Mouse (Mus musculus): ENCODE results near the gene Ppfibp1.

The Ppfibp1 gene

DNA sequence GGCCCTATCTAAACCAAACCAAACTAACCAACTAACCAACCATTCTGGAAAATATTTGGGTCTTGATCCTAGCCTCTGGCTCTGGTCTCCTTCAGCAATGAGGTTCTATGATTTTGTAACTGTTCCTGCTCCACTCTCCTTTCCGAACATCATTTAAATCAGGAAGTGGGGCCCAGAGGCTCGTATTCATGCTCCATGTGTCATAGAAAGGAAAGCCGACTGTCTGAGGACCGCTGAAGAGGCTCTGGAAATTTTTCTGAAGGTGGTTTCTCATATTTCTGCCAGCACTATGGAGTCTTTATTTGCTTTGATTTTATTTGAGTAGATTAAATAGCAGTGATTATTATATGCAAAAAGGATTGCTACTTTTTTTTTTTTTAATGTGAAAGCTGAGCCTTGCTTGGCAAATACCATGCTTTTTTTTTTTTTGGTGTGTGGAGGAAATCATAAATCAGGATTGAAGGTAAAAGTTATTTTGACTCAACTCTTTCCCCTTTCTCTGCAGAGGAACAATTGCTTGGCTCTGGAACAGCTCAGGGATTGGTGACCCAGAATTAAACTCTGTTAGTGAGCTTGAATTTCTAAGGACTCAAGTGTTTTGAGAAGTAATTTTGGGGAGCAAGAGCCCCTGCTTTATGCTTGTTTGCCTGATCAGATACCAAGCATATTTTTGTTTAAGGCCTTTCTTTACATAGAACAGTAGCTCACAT, 25.4 kb downstream of the Ppfibp1 start:
- no peak for DNase-seq

DNA sequence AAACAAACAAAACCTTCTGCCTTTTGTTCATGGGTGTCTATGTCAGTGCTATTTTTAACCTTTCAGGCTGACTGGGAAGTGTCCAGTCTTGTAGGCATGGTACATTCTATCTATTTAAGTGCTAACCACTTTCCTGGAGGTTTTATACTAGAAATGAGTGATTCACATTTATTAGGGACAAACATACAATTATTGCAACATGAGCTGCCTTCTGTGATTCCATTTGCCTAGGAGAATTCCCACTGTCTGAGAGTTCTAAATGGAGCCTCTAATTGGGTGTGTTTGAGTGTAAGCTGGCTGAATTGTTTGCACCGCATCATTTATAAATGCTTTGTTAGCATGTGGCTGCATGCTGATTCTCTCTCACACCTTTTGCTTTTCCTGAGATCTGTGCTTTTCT, 27.5 kb downstream of the Ppfibp1 start:
- DNase-seq = no peak

DNA sequence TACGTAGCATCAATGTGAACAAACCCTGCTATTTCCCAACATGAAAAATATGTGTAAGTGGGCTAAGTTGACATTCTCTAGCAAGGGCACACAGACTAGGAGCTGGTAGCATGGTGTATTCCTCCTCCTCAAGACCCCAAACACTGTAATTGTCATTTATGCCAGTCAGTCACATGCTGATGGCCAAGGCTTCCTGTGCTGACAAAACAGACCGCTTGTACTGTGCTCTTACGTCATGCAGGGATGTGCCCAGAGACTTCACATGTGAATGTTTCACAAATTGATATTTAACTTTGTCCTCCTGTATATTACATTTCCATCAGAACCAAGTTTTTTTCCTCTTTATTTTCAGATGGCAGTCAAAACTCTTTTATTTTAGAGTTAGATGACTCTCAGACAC, 29.1 kb downstream of the Ppfibp1 start:
- no peak for DNase-seq

DNA sequence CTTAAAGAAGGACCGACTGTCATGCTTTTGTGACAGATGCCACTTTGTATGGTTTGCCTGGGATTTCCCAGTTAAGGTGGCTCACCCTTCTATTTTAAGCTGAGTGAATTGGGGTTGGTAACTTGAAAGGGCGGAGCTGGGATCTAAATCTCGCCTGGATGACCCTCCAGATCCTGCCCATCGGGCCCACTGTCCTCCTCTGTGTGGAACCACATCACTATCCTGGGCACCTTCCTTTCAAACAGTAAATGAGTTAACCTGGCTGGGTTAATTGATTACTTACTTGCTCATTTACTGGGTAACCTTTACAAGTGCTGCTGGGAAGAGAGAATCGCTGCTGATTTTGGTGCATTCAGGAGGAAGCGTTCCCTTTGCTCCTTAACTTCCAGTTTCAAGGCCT, 30.1 kb downstream of the Ppfibp1 start:
- DNase-seq = no peak

DNA sequence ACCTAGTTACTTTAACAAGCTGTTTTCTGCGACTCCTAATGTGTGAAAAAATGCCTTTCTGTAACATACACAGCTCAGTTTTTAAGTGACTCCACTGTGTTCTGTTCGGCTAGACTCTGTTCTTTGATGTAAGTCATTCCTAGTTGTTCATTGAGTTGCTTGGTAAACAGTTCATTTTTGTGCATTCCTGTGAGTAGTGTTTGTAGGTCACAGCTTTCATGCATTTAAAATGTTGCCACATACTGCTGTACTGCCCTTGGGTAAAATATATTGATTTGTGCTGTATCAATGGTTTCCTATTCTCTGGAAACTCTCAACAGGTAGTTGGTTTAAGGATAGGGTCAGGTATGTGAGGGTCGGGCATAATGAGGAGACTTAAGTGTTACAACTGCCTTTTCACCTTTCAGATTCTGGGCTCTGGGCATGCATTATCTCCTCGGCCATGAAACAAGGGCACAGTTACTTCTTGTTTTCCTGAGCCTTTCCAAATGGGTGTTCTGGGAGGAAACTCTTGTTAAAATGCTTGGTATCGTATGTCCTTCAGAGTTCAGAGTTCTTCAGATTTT, 38.2 kb downstream of the Ppfibp1 start:
- no peak for DNase-seq

DNA sequence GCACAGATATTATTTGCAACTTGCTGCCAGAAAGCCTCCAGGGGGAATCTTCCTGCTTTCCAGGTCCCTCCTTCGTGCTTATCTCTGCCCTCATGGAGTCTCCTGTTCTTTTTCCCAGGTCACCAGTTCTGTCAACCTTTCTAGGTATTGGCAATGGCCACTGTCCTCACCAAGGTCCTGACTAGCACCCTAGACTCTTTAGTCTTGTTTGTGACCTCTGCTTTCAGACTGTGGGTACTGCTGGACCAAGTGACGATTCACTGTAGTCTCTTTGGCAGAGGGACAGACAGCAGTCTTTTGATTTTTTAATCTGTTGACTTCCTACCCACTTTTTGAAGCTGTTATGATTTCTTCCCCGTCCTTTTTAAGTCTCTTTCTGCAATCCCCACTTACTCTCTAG, 39.8 kb downstream of the Ppfibp1 start:
- DNase-seq = no peak

DNA sequence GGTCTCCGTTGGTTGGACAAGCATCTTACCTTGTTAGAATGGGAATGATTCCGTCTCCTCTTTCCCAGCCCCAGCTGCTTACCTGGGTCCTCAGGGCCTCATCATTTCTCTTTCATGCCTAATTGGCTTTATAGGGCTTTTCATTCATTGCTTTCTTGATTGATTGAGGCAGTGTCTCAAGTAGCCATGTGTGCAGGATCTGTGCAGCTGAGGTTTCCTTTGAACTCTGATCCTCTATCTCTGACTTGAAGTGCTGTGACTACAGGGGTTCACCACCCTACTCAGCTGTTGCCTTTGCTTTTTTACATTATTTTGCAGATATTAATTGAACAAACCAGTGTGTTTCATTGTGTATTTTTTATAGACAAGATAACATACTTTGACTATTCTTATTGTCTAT, 40.7 kb downstream of the Ppfibp1 start:
- DNase-seq = no peak

DNA sequence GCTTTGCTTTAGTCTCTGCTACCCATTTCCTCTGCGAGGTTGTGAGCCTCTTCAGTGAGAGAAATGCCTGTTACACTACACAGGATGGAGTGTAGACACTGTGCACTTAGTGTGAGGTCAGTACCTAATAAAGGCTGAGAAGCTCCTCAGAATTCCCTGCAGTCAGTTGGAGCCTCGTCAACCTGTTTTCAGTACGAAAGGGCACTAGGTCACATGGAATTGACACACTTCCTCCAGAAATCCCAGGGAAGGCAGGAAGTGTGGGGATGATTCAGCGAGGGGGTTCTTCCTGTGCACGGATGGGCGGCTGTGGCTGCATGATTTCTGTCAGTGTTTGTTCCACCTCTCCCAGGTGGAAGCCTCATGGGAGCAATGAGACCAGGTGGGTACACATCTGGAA, 44.8 kb downstream of the Ppfibp1 start:
- peak; percentile 35 to 51 for DNase-seq

DNA sequence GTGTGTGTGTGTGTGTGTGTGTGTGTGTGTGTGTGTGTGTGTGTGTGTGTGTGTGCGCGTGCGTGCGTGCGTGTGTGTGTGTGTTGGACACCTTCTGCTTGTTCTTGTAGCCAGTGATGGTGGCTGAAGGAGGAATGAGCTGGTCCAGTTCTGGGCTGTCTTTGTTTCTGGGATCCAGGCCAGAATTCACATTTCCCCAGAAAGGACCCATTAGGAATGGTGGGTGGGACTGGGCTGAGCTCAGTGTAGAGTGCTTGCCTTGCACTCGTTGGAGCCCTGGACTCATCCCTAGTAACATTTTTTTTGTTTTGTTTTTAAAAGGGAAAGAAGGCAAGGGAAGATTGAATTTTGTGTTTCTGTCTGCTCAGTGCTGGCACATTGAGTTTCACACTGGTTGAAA, 47.7 kb downstream of the Ppfibp1 start:
- peak in 1 of 2 experiments; percentile 36 for DNase-seq

DNA sequence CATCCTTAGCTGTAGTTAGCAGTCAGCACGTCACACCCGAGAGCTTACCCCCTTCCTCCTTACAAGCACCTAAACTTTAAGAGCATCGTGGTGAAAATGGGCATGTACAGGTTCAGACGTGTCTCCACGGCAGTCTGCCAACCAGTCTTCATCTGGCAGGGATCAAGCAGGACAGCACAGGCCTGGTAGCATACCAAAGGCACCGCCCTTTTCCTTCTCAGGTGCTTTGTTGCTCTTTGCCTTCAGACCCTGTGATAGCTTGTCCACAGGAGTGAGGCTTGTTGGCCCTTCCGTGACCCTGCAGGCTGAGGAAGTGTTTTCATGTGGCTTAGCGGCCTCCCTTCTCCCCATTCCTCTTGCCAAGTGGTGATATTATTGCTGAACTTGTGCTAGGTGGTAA, 50.7 kb downstream of the Ppfibp1 start:
- peak in 1 of 2 experiments; percentile 28 for DNase-seq

DNA sequence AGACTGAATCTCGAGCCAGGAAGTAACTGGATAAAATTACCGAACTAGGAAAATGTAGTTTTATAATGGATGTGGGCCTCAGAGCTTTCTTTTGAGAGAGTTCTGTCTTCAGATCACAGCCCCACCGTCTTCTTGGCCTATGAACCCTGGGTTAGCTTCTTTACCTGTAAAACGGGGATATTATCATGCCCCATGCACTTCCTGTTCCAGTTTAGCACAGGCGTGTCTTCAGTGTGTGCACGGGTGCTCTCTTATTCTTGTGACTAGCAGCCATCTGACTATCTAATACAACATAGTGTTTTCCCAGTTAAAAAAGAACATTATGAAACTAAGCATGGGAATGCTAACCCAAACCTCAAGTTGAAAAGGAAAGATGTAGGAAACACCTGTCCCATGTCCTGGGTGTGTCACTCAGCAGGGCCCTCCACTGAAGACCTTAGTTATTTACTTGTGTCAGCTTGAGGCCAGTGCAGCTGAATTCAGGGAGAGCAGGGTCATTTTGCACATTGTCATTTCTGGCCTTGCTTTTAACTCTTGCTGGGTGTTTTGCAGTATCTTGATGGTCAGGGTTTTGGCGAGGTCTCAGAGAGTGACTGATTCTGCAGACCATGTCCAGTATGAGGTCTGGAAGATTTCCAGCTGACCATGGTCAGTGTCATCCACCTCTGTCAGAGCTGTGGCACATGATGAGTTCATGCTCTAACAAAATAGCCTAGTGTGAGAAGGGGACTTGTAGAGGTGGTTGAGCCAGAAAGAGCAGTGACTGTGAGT, 53.4 kb downstream of the Ppfibp1 start:
- no peak for DNase-seq

DNA sequence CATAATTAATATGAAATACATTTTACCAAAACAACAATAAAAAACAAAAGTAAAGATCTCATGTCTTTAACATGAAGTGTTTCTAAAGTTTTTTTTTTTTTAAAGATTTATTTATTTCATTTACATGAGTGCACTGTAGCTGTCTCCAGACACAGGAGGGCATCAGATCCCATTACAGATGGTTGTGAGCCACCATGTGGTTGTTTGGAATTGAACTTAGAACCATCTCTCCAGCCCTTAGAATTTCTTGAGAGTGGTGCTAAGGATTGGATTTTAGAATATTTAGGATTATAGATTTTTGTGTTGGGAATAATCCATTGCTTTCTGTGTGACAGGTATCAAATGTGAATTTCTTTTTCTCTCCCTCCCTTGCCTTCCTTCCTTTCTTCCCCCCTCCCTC, 55.7 kb downstream of the Ppfibp1 start:
- no peak for DNase-seq

DNA sequence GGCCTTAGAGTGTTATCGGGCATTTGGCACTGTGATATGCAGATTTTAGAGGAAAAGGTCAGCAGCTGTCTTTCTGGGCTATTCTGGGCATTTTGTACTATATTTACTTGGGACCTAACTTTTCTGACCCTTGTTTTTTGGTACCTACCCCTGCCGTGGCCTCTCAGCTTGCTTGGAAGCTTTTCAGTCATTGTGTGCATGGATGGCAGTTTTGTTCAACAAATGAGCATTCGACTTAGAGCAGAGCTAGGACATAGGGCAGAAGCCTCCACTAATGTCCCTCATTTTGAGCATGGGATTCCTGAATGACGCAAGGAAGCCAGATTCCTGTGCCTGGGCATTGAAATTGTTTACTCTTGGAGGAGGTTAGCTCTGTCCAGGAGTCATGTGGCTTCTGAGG, 56.5 kb downstream of the Ppfibp1 start:
- DNase-seq = no peak

DNA sequence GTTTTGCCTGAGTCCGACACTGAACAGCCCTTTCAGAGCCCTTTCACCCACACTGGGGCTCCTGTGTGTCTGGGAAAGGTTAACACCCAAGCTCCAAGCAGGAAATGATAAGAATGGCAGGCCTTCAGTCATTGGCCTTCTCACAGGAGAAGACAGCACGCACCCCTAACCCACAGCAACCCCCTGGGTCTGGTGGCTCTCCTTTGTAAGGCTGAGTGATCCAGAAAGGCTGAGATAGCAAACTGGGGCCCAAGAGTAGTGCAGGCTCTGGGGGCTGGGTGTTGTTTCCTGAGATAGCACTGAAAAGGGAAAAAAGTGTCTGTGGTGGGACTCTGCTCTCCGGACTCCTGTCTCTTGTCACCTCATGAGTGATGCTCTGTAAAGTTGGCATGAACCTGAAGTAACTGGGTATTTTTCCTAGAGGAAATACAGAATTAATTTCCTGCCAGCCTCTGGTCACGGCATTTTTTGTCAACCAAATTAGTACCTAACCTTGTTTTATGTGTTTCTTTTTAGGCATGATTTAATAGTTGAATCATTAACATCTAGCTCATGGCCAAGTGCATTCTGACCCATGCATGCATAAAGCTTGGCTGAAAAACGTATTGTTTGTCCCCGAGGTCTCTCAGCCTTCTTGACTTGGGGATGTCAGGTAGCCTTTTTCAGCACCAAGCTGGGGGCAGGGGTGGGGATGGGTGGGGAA, 58.2 kb downstream of the Ppfibp1 start:
- peak; percentile 28 to 38 for DNase-seq

DNA sequence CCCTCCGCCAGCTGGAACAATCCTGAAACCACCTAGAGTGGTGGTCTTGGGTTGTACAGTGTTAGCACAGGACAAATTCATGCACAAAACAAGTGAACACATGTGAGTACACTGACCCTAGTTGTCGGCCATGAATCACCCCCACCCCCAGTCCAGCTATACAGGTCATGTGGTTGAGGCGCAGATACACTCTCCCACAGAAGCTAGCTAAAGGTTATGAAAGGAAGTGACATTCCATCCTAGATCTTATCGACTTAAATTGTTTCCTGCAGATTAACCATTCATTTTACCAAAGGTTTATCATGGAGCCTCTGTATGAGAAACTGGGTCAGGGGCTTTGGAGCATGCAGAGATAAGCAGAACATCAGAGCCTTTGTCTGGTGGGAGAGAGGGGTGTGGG, 58.9 kb downstream of the Ppfibp1 start:
- DNase-seq = peak; percentile 34 to 59

DNA sequence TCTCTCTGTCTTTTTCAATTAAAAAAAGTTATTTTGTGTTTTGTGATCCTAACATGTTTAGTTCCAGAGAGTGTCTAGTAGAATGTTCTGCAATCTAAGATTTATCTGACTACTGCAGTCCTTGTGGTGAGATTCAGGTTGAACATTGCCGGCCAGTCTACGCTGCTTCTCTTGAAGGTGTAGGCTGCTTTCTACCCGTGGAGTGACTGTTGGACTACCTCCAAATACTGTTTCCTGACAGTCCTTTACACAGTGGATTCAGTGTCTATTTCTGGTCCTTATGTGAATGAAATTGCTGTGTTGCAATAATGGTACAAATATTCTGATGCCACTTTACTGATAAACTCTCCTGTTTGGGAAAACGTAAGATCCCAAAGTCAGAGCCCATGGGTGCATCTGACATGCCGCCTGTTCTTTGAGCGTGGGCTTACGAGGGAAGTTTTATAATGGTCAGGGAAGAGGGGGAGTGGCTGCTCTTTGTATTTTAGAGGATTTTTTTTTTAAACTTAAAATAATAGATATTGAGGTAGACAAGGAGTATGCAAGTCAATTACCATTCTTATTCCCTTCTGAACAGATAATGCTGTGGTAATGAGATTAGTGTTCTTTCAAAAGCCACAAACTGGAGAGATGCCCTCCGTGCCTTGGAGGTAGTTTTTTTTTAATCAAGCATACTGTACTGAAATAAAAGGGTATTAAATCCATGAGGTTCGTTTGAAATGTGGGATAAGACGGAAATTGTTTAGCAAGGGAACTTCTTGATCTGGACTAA, 61.6 kb downstream of the Ppfibp1 start:
- DNase-seq = no peak

DNA sequence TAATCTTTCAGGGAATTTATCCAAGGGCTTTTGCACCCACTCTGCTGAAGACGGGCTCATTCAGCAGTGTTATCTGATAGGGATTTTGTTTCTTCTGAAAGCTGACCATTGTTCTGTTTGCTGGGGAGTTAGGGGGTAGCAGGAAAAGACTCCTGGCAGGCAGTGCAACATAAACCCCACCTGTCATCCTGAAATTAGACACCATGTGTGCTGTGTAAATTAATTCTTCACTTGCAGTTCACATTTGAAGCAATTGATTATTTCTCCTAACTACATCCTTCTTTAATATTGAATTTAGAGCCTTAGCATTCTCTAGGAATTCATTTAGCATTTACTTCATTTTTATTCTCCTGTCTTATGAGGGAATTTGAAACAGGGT, 62.2 kb downstream of the Ppfibp1 start:
- no peak for DNase-seq

DNA sequence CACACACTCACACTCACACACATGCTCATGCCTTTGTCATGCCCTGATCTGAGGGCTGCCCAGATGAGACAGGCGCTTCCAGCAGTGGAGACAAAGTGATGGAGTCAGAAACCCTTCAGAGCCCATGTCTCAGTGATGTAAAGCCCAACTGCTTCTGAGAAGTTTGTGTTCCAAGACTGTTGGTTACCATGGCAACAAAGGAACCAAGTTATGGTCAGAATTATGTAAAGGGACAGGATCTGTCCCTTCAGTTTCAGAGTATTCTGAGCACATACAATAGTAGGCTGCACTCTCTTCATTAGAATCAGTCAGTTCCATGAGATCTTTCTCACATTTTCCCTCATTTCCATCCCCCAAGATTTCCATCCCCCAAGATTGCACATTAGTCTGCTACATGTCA, 66.0 kb downstream of the Ppfibp1 start, which contains the start of gene 1700034J05Rik:
1700034J05Rik (minus strand) TSS at position 165 of the 400 bp plus-strand sequence.
- DNase-seq = no peak

DNA sequence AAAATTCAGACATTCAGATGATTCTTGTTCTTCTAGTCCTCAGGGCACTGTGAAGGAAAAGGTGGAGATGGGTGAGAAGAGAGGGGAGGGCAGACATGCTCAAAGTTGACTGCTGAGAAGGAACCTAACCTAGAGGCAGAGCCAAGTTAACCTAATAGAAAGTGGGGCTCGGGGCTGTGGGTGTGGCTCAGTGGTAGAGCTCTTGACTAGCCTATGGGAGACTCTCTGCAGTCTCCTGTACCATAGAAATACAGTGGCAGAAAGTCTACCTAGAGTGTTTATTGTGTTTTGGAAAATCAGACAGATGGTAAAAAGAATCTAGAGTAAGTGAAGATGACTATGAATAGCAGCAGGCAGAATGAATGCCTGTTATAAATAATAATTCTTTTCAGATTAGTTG, 67.2 kb downstream of the Ppfibp1 start:
- DNase-seq = no peak

DNA sequence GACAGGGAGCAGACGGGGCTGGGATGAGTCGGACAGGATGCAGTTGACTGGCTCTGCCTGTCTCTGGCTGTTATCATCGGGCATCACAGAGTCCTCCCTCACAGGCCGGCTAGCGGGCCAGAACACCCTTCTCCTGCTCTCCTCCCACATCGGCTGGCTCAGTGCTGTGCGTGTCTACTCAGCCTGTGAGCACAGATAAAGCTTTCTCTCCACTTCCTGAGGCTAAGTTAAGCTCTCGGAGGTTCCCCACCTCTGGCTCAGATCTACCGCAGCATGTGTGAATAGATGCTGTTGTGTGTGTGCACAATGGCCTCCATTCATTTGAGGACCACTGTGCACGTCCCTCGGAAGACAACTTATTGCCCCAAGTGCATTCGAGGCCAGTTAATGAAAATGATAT, 67.6 kb downstream of the Ppfibp1 start:
- DNase-seq = peak; percentile 28 to 48

DNA sequence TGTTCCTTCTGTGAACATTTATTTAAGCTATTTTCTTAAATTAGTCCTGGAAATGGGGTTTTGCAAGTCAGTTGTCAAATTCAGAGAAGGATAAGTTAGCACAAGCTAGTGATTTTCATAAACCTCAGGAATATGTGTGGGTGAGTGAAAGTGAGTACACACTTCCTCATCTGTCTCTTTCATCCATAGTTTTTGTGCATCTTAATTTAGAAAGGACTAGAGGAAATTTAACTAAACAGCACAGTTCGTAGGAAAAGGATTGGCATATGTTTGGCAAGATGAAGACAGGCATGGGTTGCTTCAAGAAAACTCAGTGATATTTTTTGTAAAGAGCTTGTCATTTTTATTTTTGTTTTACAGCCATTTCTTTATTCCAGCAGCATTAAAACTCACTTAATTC, 68.7 kb downstream of the Ppfibp1 start:
- DNase-seq = no peak

DNA sequence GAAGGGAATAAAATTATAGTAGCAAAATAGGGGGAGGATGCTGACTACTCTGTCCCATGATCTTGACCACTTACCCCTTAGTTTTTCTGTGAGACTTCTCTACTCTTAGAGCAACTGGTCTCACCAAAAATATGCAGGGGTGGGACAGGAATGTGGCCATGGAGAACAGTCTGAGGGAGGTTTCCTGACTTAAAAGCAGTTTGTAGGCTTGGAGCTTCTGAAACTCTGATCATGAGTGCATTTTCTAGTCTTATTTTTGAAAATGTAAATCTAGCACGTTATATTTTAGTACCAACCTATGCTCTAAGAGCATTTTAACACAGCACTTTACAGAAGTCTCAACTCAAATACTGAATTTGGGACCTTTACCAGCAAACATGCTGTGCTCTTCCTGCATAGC, 70.4 kb downstream of the Ppfibp1 start:
- no peak for DNase-seq
